ENCODE assay signal across 8 mouse cellular contexts in the genomic region with DNA sequence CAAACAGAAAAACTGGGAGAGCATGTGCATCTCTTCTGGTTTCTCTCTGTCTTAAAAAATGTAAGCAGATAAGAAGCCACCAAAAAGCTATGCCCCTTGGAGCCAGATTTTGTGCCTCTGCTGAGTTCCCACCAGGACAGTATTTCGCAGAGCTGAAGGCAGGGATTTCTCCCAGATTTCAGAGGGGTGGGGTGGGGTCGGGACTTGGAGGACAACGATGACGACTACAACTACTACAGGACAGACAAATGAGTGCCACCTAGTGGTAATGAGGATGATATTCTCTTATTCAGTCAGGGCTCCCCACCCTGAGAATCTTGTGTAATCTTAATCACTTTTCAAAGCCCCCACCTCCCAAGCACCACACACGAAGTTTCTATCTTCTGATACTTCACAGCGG. TPM values are rescaled to one million over a fixed set of nuclear protein-coding genes. Genes with fewer than 3 reads are reported as not detected.
DNase-seq lines count a peak whose midpoint lies in the region; ATAC-seq and TF ChIP-seq lines count a peak whose summit lies in the region.

No protein-coding gene starts in this region.

- H3K36me3 ChIP-seq in kidney, embryonic 16.5 days (ENCODE audit: insufficient read depth, low read length): no peaks in the 10 kb centered on the region
- H3K36me3 ChIP-seq in forebrain, embryonic 13.5 days (ENCODE audit: poor library complexity, severe bottlenecking): no peaks in the 10 kb centered on the region
- no peaks in the 10 kb centered on the region for H3K36me3 ChIP-seq in liver, postnatal 0 days (replicated peaks; ENCODE audit: insufficient read depth, low read length)
- no peaks in the 10 kb centered on the region for H3K36me3 ChIP-seq in stomach, embryonic 16.5 days (ENCODE audit: control insufficient read depth, insufficient read depth, low read length)

- WGBS in kidney, embryonic 16.5 days: 26% methylated on average over 6 of the region's 6 CpGs
- 31% methylated on average over 6 of the region's 6 CpGs for WGBS in forebrain, embryonic 13.5 days
- 19% methylated on average over 6 of the region's 6 CpGs for WGBS in liver, postnatal 0 days (ENCODE audit: insufficient replicate concordance)
- 19% methylated on average over 6 of the region's 6 CpGs for WGBS in stomach, embryonic 16.5 days

- no peaks in the 10 kb centered on the region for H3K4me1 ChIP-seq in kidney, embryonic 16.5 days (ENCODE audit: insufficient read depth, low read length)
- H3K4me1 ChIP-seq in forebrain, embryonic 13.5 days: no peaks in the 10 kb centered on the region
- H3K4me1 ChIP-seq in liver, postnatal 0 days (ENCODE audit: insufficient read depth): no peaks in the 10 kb centered on the region
- no peaks in the 10 kb centered on the region for H3K4me1 ChIP-seq in stomach, embryonic 16.5 days (ENCODE audit: control insufficient read depth, insufficient read depth, low read length)

- H3K4me3 ChIP-seq in kidney, embryonic 16.5 days (ENCODE audit: low read length): no peak overlapping the region
- H3K4me3 ChIP-seq in forebrain, embryonic 13.5 days: no peak overlapping the region
- H3K4me3 ChIP-seq in liver, postnatal 0 days (ENCODE audit: low read depth, low read length): no peak overlapping the region
- H3K4me3 ChIP-seq in stomach, embryonic 16.5 days (replicated peaks; ENCODE audit: low read length): no peak overlapping the region

- H3K27ac ChIP-seq in kidney, embryonic 16.5 days (ENCODE audit: low read length): no peak overlapping the region
- no peak overlapping the region for H3K27ac ChIP-seq in forebrain, embryonic 13.5 days
- H3K27ac ChIP-seq in liver, postnatal 0 days (ENCODE audit: low read depth): no peak overlapping the region
- H3K27ac ChIP-seq in stomach, embryonic 16.5 days (ENCODE audit: low read length): no peak overlapping the region

- no peaks in the 10 kb centered on the region for H3K27me3 ChIP-seq in kidney, embryonic 16.5 days (ENCODE audit: insufficient read depth, low read length)
- H3K27me3 ChIP-seq in forebrain, embryonic 13.5 days: no peaks in the 10 kb centered on the region
- no peaks in the 10 kb centered on the region for H3K27me3 ChIP-seq in liver, postnatal 0 days (ENCODE audit: insufficient read depth, low read length)
- H3K27me3 ChIP-seq in stomach, embryonic 16.5 days (ENCODE audit: control insufficient read depth, insufficient read depth, low read length): no peaks in the 10 kb centered on the region

- peak; percentile 27; the same call in 1 of the 2 replicates for ATAC-seq in kidney, embryonic 16.5 days (ENCODE audit: low FRiP score, low TSS enrichment)
- ATAC-seq in forebrain, embryonic 13.5 days: 0 out of 2 replicates have a peak, but pooled peaks have one; percentile 59
- ATAC-seq in liver, postnatal 0 days: no peak
- no peak for ATAC-seq in stomach, embryonic 16.5 days (ENCODE audit: insufficient read depth, low FRiP score)
- ATAC-seq in monocyte, adult 5-6 weeks (replicated peaks; ENCODE audit: insufficient number of reproducible peaks, low FRiP score, low TSS enrichment, poor library complexity, severe bottlenecking): no peak

- peak overlapping the region; percentile 39; the same call in 1 of the 2 replicates for H3K4me2 ChIP-seq in kidney, embryonic 16.5 days (replicated peaks; ENCODE audit: low read depth, low read length)
- H3K4me2 ChIP-seq in forebrain, embryonic 13.5 days: no peak overlapping the region
- 0 out of 2 replicates have a peak overlapping the region, but pooled peaks have one; percentile 22 for H3K4me2 ChIP-seq in liver, postnatal 0 days (ENCODE audit: low read depth, low read length)
- H3K4me2 ChIP-seq in stomach, embryonic 16.5 days (ENCODE audit: low read depth, low read length): peak overlapping the region; percentile 38

- TF ChIP-seq EP300 in liver, postnatal 0 days (IDR thresholded peaks at IDR 0.05; ENCODE audit: low read depth): no peak

- TF ChIP-seq CTCF in liver, postnatal 0 days (IDR thresholded peaks at IDR 0.05; ENCODE audit: low read depth): peak; percentile 64

- H3K9me3 ChIP-seq in kidney, embryonic 16.5 days (ENCODE audit: low read length): no peaks in the 10 kb centered on the region
- no peaks in the 10 kb centered on the region for H3K9me3 ChIP-seq in forebrain, embryonic 13.5 days (replicated peaks)
- H3K9me3 ChIP-seq in liver, postnatal 0 days (ENCODE audit: low read length): no peaks in the 10 kb centered on the region
- H3K9me3 ChIP-seq in stomach, embryonic 16.5 days (replicated peaks; ENCODE audit: control insufficient read depth, low read length): no peaks in the 10 kb centered on the region

- no peak overlapping the region for H3K9ac ChIP-seq in kidney, embryonic 16.5 days (replicated peaks; ENCODE audit: low read length)
- H3K9ac ChIP-seq in forebrain, embryonic 13.5 days: no peak overlapping the region
- H3K9ac ChIP-seq in liver, postnatal 0 days (replicated peaks): no peak overlapping the region
- H3K9ac ChIP-seq in stomach, embryonic 16.5 days (ENCODE audit: low read length): 0 out of 2 replicates have a peak overlapping the region, but pooled peaks have one; percentile 14

- no peak for DNase-seq in kidney, postnatal 4 days
- peak; percentile 66 for DNase-seq in R1 (ENCODE audit: low read depth, low spot score)
- no peak for DNase-seq in liver, postnatal 0 days
- no peak for DNase-seq in adrenal gland, postnatal 36 days

RNA-seq across cellular contexts. Expression of gene Serpinb1b, which starts 1.0 kb away (rescaled TPM):
- polyA plus RNA-seq in kidney, embryonic 16.5 days (2015; fragmentation: Nextera tagmentation; extraction: Ambion mirVana): not detected in 2 replicates
- 2.7 and 4.1 TPM in 2 replicates for polyA plus RNA-seq in forebrain, embryonic 13.5 days (2015; fragmentation: Nextera tagmentation; extraction: Ambion mirVana)
- not detected in 2 replicates for polyA plus RNA-seq in liver, postnatal 0 days (2015; fragmentation: Nextera tagmentation; extraction: Ambion mirVana)
- 0.96 and 2.2 TPM in 2 replicates for polyA plus RNA-seq in stomach, embryonic 16.5 days (2015; fragmentation: Nextera tagmentation; extraction: Ambion mirVana)
- total RNA-seq in adrenal gland, postnatal 36 days (2021): under 1 TPM; 0.17 to 0.49 TPM
- total RNA-seq in monocyte, adult 5-6 weeks (2017): 0.19 to 2.9 TPM in 2 of 3 replicates, not detected in the other

RNA-seq across cellular contexts. Expression of gene Serpinb9b, which starts 52.2 kb away (rescaled TPM):
- polyA plus RNA-seq in kidney, embryonic 16.5 days (2015; fragmentation: Nextera tagmentation; extraction: Ambion mirVana): 0.09 TPM in 1 of 2 replicates, not detected in the other
- 0.06 and 0.09 TPM in 2 replicates for polyA plus RNA-seq in forebrain, embryonic 13.5 days (2015; fragmentation: Nextera tagmentation; extraction: Ambion mirVana)
- polyA plus RNA-seq in liver, postnatal 0 days (2015; fragmentation: Nextera tagmentation; extraction: Ambion mirVana): 0.15 TPM in 1 of 2 replicates, not detected in the other
- polyA plus RNA-seq in stomach, embryonic 16.5 days (2015; fragmentation: Nextera tagmentation; extraction: Ambion mirVana): not detected in 2 replicates
- under 1 TPM; 0.13 to 0.16 TPM for total RNA-seq in adrenal gland, postnatal 36 days (2021)
- total RNA-seq in monocyte, adult 5-6 weeks (2017): 34.6 to 61.0 TPM (median 35.2 TPM) in 3 replicates

Comparison
In these comparisons a context has a peak if more than half of its experiments do, and no peak if none do; other contexts are left out.
1. ATAC-seq: peak in kidney, embryonic 16.5 days (single experiment) and forebrain, embryonic 13.5 days (single experiment); none in liver, postnatal 0 days (single experiment), stomach, embryonic 16.5 days (single experiment) and monocyte, adult 5-6 weeks (single experiment).